Mouse (Mus musculus) B cell, adult 67 days (primary cell): Measurements from ENCODE around the gene Dirc2. TPM values are rescaled to one million over a fixed set of nuclear protein-coding genes. Genes with fewer than 3 reads are reported as not detected.

Experiments
- total RNA-seq, 2 experiments: library from RNA; stranded (reverse); gene quantifications; 4 replicates each; pipeline ENCODE4 v1.2.4; 2023

Dirc2 gene
- total RNA-seq, result 10 to 100 TPM in 1 of 2 experiments, 1 to 10 TPM in 1; 9.1 to 11.7 TPM

GRCm38 (mm10) chr16:35768785-35769642 lies at the start of gene Dirc2:
Dirc2 (minus strand) TSS chr16:35769356.

DNA sequence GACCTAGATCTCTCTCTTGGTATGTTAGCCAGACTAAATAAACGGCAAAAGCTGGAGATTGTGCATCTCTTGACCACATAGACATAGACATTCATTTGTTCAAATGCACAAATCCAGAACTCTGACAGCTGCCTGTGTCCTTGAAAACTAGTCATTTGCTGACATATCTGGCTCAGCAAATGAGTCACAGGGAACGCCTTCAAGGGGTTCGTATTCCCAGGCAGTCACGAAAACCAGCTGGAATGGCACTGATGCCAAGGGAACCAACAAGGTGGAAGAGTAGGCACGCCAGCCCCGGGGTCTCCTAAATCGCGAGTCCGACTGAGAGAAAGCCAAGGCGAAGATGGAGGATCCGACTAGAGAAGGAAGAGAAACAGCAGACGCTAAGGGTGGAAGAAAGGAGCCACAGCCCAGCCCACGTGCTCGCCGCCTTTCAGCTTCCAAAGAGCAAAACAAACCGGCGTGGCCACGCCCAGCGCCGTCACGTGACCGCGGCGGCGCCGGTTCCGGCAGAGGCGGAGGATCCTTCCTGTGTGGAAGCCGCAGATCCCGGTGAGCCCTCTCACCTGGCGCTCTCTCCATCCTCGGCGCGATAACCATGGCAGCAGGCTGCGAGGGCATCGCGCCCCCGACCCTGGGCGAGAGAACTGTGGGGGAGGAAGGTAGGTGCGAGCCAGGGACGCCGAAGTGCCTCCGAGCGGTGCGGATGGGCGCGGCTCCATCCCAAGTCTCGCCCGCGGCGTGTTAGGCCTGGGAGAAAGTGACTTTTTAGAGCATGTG lies 912 bp upstream of the Dirc2 start, which contains the start of gene Hspbap1:
Gene Hspbap1 (plus strand): TSS at position 498 of the 780 bp plus-strand sequence.

Other genes starting within 250 kb of the Dirc2 start
- not detected for gene Sema5b, start 228.2 kb downstream of the Dirc2 start, total RNA-seq
- gene Hspbap1, start 1.0 kb upstream of the Dirc2 start, total RNA-seq, result 10 to 100 TPM; 11.2 to 12.7 TPM
- 10 to 100 TPM; 63.8 to 79.3 TPM for gene Parp14, start 102.2 kb upstream of the Dirc2 start, total RNA-seq
- 10 to 100 TPM; 56.2 to 60.0 TPM for gene Parp9, start 169.1 kb upstream of the Dirc2 start, total RNA-seq
- 10 to 100 TPM; 38.5 to 40.0 TPM for gene Dtx3l, start 169.8 kb upstream of the Dirc2 start, total RNA-seq
- gene Kpna1, start 209.4 kb upstream of the Dirc2 start, total RNA-seq, result 10 to 100 TPM; 84.8 to 97.9 TPM